Mouse (Mus musculus) heart, postnatal 0 days (tissue): ENCODE measurements around the gene Map3k7cl. TPM values are rescaled to one million over a fixed set of nuclear protein-coding genes. Genes with fewer than 3 reads are reported as not detected.

Experiments
- ATAC-seq: fragments of 200-750 bp; cut with Nextera tagmentation; 2 replicates; pipeline ENCODE4 v1.8.0; 2017; ENCODE audit warnings: low read depth, moderate number of reproducible peaks, moderate library complexity; ENCODE audit not compliant: insufficient read depth
- DNase-seq: peaks from one replicate; pipeline ENCODE4 v3.0.0-alpha.2; 2016; ENCODE audit warnings: low spot score
- H3K27ac ChIP-seq: fragments of 300-500 bp; sonication (generic); 2 replicates; pipeline ENCODE4 v1.5.1; 2014; ENCODE audit warnings: low read depth, mild to moderate bottlenecking
- H3K27me3 ChIP-seq: fragments of 300-500 bp; sonication (generic); 2 replicates; pipeline ENCODE4 v1.6.1; 2014; ENCODE audit warnings: low read length, mixed read lengths; ENCODE audit not compliant: control insufficient read depth, insufficient read depth
- H3K36me3 ChIP-seq: fragments of 300-500 bp; sonication (generic); replicated peaks from 2 replicates; pipeline ENCODE4 v1.6.1; 2014; ENCODE audit warnings: low read length, mixed read lengths; ENCODE audit not compliant: control insufficient read depth, insufficient read depth
- H3K4me1 ChIP-seq: fragments of 300-500 bp; sonication (generic); 2 replicates; pipeline ENCODE4 v1.6.1; 2014; ENCODE audit warnings: antibody characterized with exemption; ENCODE audit not compliant: control insufficient read depth, insufficient read depth
- H3K4me2 ChIP-seq: fragments of 300-500 bp; sonication (generic); 2 replicates; pipeline ENCODE4 v1.6.1; 2014; ENCODE audit warnings: low read depth, mild to moderate bottlenecking, low read length, moderate library complexity
- H3K4me3 ChIP-seq: fragments of 300-500 bp; sonication (generic); 2 replicates; pipeline ENCODE4 v1.5.1; 2014; ENCODE audit warnings: low read depth, low read length
- H3K9ac ChIP-seq: fragments of 300-500 bp; sonication (generic); replicated peaks from 2 replicates; pipeline ENCODE4 v1.6.1; 2014; ENCODE audit warnings: low read depth, low read length, mixed read lengths
- H3K9me3 ChIP-seq: fragments of 300-500 bp; sonication (generic); replicated peaks from 2 replicates; pipeline ENCODE4 v1.6.1; 2016; ENCODE audit warnings: low read length; ENCODE audit not compliant: control insufficient read depth
- CTCF ChIP-seq: IDR thresholded peaks from 2 replicates; pipeline ENCODE4 v1.5.1; 2016; ENCODE audit warnings: antibody characterized with exemption, control low read depth, low read depth
- EP300 ChIP-seq: IDR thresholded peaks from 2 replicates; pipeline ENCODE4 v1.6.1; 2016; ENCODE audit warnings: antibody characterized with exemption, low read depth
- WGBS: fragments of 180-500 bp; shearing (Covaris S2); extraction: QIAGEN DNeasy Blood & Tissue Kit; methylation state at CpG from one replicate; pipeline ENCODE4 v1.1.7; 2014; 5-methylcytosine and 5-hydroxymethylcytosine counted together
- polyA plus RNA-seq: library from polyadenylated mRNA; unstranded; fragments of >200 nt; fragmentation: Nextera tagmentation; extraction: Ambion mirVana; gene quantifications from 2 replicates; pipeline ENCODE4 v1.2.1, GENCODE M21; 2015
- total RNA-seq: library from RNA; depleted of rRNA; stranded (reverse); fragments of >200 nt; gene quantifications from 2 replicates; pipeline ENCODE4 v1.2.3, GENCODE M21; 2014; ENCODE audit warnings: low replicate concordance

Gene Map3k7cl
- total and polyA plus RNA-seq, 2 experiments from 2014 or later: 1.0 to 3.6 TPM

DNA sequence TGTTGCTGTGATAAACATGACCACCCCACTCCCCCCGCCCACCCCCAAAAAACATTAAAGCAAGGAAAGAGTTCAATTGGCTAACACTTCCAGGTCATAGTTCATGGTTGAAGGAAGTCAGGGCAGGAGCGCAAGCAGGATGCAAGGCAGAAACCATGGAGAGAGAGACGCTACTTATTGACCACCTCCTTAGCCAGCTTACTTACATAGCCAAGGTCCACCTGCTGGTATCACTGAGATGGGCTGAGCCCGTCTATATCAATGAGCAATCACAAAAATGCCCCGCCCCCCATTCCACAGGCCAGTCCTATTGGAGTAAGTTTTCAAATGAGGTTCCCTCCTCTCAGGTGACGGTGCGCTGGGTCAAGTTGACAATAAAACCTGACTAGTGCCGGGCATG, 72.7 kb downstream of the Map3k7cl start:
- no peak for DNase-seq
- Histone ChIP-seq H3K9ac (no peak overlapping the region), H3K4me1 (no peaks in the 10 kb centered on the region), H3K36me3 (no peaks in the 10 kb centered on the region), H3K4me2 (no peak overlapping the region), H3K27ac (no peak overlapping the region), H3K9me3 (peaks cover 21% of the 10 kb centered on the region), H3K4me3 (no peak overlapping the region), H3K27me3 (no peaks in the 10 kb centered on the region)
- WGBS: 93% methylated on average over 8 of the region's 8 CpGs
- ATAC-seq: no peak
- TF ChIP-seq EP300: no peak
- TF ChIP-seq CTCF: no peak

- TF ChIP-seq CTCF (no peak), EP300 (no peak)
- Histone ChIP-seq H3K4me1 (no peaks in the 10 kb centered on the region), H3K4me3 (no peak overlapping the region), H3K4me2 (no peak overlapping the region), H3K9me3 (peaks cover 21% of the 10 kb centered on the region), H3K9ac (no peak overlapping the region), H3K27ac (no peak overlapping the region), H3K27me3 (no peaks in the 10 kb centered on the region), H3K36me3 (no peaks in the 10 kb centered on the region)
- no peak for ATAC-seq
- 95% methylated on average over 4 of the region's 4 CpGs for WGBS
- DNase-seq: no peak
These were observed 73.6 kb downstream of the Map3k7cl start for GRCm38 (mm10) chr16:87626696-87627095.

DNA sequence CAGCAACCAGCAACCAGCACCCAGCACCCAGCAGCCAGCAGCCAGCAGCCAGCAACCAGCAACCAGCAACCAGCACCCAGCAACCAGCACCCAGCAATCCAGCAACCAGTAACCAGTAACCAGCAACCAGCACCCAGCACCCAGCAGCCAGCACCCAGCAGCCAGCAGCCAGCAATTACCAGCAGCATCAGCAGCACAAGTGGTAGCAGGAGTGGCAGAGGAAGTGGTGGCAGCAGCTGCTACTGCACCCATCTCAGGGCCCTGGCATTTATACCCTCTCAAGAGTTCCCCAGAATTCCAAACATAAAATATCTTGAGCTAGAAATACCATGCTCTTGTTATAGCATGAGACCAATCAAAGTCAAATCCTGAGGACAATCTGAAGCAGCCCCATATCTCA, 81.6 kb downstream of the Map3k7cl start:
- Histone ChIP-seq H3K36me3 (no peaks in the 10 kb centered on the region), H3K27ac (no peak overlapping the region), H3K9ac (no peak overlapping the region), H3K4me1 (0 out of 2 replicates have a peak, but pooled peaks cover 4% of the 10 kb centered on the region), H3K4me2 (no peak overlapping the region), H3K27me3 (no peaks in the 10 kb centered on the region), H3K4me3 (no peak overlapping the region), H3K9me3 (no peaks in the 10 kb centered on the region)
- no peak for TF ChIP-seq CTCF
- no peak for TF ChIP-seq EP300
- DNase-seq: no peak
- ATAC-seq: no peak

- no peaks in the 10 kb centered on the region for H3K9me3 ChIP-seq
- H3K4me2 ChIP-seq: no peak overlapping the region
- ATAC-seq: no peak
- no peak overlapping the region for H3K4me3 ChIP-seq
- no peaks in the 10 kb centered on the region for H3K27me3 ChIP-seq
- WGBS: 72% methylated on average over 6 of the region's 6 CpGs
- 0 out of 2 replicates have a peak, but pooled peaks cover 4% of the 10 kb centered on the region for H3K4me1 ChIP-seq
- H3K9ac ChIP-seq: no peak overlapping the region
- no peak for DNase-seq
- TF ChIP-seq CTCF (no peak), EP300 (no peak)
- no peaks in the 10 kb centered on the region for H3K36me3 ChIP-seq
- H3K27ac ChIP-seq: no peak overlapping the region
These were observed 82.2 kb downstream of the Map3k7cl start for GRCm38 (mm10) chr16:87635213-87635755.

GRCm38 (mm10) chr16:87635841-87636240, 82.7 kb downstream of the Map3k7cl start:
- DNase-seq (peak; percentile 37), ATAC-seq (peak; percentile 62)
- TF ChIP-seq CTCF (no peak), EP300 (no peak)
- 0 out of 2 replicates have a peak overlapping the region, but pooled peaks have one; percentile 20 for H3K27ac ChIP-seq
- no peak overlapping the region for H3K4me3 ChIP-seq
- no peaks in the 10 kb centered on the region for H3K9me3 ChIP-seq
- no peaks in the 10 kb centered on the region for H3K27me3 ChIP-seq
- peak overlapping the region; percentile 2; the same call in 1 of the 2 replicates for H3K4me2 ChIP-seq
- H3K36me3 ChIP-seq: no peaks in the 10 kb centered on the region
- 0 out of 2 replicates have a peak, but pooled peaks cover 4% of the 10 kb centered on the region for H3K4me1 ChIP-seq
- no peak overlapping the region for H3K9ac ChIP-seq
- 32% methylated on average over 4 of the region's 4 CpGs for WGBS

GRCm38 (mm10) chr16:87638098-87638497, 85.0 kb downstream of the Map3k7cl start:
- TF ChIP-seq CTCF (no peak), EP300 (no peak)
- no peak for DNase-seq
- no peaks in the 10 kb centered on the region for H3K9me3 ChIP-seq
- 0 out of 2 replicates have a peak, but pooled peaks cover 4% of the 10 kb centered on the region for H3K4me1 ChIP-seq
- no peak overlapping the region for H3K27ac ChIP-seq
- H3K36me3 ChIP-seq: no peaks in the 10 kb centered on the region
- WGBS: 31% methylated on average over 1 of the region's 1 CpGs
- ATAC-seq: no peak
- no peaks in the 10 kb centered on the region for H3K27me3 ChIP-seq
- H3K4me3 ChIP-seq: no peak overlapping the region
- no peak overlapping the region for H3K9ac ChIP-seq
- no peak overlapping the region for H3K4me2 ChIP-seq
